Mouse (Mus musculus): ENCODE data around the gene Ldlrap1.

Ldlrap1 gene

DNA sequence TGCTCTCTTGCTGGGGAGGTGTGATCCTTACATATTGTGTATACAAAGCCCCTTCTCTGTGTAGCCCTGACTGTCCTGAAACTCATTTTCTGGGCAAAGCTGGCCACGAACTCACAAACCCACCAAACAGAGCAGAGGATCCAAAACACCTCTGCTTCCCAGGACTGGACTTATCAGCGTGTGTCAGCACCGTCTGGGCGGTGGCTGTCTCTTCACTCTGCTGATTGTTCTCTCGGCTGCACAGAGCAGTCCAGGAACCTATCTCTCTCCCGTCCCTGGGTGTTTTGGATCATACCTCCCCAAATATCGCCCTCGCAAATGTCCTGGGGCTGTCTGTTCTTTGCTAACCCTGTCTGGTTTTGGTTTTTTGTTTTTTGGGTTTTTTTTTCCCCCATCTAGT is 48.3 kb downstream of the Ldlrap1 start:
- DNase-seq (ENCODE audit: low spot score in 2 of 2), result no peak

GRCm38 (mm10) chr4:134713937-134714336 is 53.9 kb downstream of the Ldlrap1 start:
- DNase-seq (ENCODE audit: low spot score in 2 of 2), result peak; percentile 83 to 94

- no peak for DNase-seq (ENCODE audit: low spot score in 2 of 2)
Observed at GRCm38 (mm10) chr4:134705311-134705710, 62.5 kb downstream of the Ldlrap1 start.

GRCm38 (mm10) chr4:134704590-134704989 is 63.2 kb downstream of the Ldlrap1 start:
- DNase-seq (ENCODE audit: low spot score in 2 of 2), result no peak

- DNase-seq (ENCODE audit: low spot score in 2 of 2), result peak; percentile 98 to 99
Observed at GRCm38 (mm10) chr4:134703835-134704546, 63.8 kb downstream of the Ldlrap1 start, which contains the start of gene Man1c1. Man1c1 (minus strand) TSS chr4:134704290.

DNA sequence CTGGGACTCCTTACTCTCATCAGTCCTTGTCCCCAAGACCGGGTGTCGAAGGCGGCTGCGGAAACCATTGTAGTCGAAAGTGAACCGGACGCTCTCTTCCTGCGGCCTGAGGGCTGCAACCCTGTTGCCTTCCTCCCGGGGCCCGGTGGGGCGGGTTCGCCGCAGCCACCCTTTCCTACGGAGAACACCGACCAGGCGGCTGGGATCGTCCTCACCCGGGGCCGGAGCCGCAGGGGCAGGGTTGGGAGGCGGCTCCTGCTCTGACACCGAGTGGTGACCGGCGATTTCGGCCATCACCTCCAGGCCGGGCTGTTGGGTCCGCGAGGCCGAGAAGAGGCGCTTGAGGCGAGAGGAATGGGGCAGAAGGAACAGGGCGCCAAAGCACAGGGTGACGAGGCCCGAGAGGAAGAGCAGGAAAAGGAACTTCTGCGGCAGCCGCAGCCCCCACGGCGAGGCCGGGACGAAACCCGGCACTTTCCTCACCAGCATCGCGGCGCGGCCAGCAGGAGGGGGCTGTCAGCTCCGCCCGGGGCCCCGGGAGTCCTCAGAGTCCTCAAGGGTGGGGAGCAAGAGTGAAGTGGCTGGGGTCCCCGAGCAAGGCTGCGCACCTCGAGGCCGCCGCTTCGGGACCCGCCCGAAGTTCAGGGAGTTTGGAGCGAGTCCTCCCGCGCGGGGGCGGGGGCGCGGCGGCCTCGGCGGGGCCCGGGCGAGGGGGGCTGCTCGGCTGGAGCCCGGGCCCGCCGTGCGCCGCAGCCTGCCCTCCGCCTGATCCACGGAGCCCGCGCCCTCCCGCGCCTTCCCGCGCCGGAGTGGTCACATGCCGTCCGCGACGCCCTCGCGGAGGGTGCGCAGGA is 64.6 kb downstream of the Ldlrap1 start:
- DNase-seq (ENCODE audit: low spot score in 2 of 2), result peak; percentile 41 to 79

DNA sequence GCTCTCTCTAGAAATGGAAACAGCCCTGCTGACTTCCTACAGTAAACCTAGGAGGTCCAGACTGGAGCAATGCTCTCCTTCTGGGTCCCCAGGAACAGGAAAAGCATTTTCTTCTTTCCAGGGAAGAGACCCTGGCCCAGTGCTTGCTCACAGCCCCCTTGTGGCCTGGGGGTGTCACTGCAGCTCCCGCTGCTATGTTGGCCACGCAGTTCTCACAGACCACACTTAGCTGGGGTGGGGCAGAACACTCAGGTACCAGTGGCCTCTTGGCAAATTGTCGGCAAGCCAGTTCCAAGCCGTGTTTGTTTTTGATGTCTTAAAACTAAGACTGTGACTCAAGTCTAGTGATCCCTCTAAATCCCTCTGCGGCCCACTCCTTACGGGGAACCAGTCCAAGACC is 65.9 kb downstream of the Ldlrap1 start:
- peak; percentile 64 to 86 for DNase-seq (ENCODE audit: low spot score in 2 of 2)

DNA sequence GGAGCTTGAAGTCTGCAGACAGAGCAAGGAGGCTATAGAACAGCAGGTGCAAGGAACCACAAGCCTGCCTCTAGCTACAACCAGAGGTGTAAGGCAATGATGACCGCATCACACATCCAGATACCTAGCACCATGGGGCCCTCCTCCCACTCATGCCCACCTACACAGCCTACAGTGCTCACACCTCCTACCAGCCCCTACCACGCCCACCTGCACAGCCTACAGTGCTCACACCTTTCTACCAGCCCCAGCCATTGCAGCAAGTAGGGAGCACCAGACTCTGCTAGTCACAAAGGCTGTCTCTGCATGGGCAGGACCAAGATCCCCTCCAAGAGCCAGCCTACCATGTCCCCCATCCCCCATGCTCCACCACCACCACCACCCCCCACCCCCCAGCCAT is 66.9 kb downstream of the Ldlrap1 start:
- DNase-seq (ENCODE audit: low spot score in 2 of 2), result no peak

DNA sequence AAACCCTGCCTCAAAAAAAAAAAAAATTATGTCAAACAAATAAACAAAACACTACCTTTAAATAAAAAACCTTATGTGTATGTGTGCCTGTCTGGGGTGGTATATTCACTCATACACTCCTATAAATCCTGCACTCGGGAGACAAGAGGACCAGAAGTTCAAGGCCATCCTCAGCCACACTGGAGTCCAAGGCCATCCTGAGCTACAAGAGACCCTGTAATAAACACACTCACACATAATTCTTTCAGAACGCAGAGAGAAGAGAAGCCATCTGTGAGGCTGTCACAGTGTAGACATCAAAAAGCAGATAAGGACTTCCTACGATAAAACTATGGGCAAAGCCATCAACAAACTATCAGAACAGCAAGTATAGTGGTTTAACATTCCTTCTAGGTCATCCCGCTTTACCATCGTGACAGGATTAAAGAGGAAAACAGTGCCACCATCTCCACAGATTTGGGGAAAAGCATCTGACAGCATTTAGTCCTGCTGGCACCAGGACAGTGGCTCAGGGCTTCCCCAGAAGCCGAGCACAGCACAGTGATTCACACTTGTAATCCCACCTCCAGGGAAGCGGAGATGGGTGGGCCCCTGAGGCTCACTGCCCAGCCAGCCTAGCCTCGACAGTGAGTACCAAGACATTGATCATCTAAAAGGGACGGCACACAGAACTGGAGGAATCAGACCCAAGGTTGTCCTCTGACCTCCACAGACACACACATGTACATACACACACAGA is 74.5 kb downstream of the Ldlrap1 start:
- no peak for DNase-seq (ENCODE audit: low spot score in 2 of 2)

- no peak for DNase-seq (ENCODE audit: low spot score in 2 of 2)
Observed at GRCm38 (mm10) chr4:134692388-134692787, 75.4 kb downstream of the Ldlrap1 start.
